Mouse (Mus musculus) kidney, embryonic 14.5 days (tissue): Measurements from ENCODE around the gene Zfp799. TPM values are rescaled to one million over a fixed set of nuclear protein-coding genes. Genes with fewer than 3 reads are reported as not detected.
A peak's percentile ranks its signal among the peaks of the same experiment; 100 is the strongest.

Source experiments
- ATAC-seq: fragments of 200-750 bp; cut with Nextera tagmentation; 2 replicates; pipeline ENCODE4 v1.8.0; 2017; ENCODE audit warnings: moderate number of reproducible peaks, mild to moderate bottlenecking, moderate TSS enrichment, moderate library complexity; ENCODE audit not compliant: low FRiP score, low TSS enrichment
- H3K27ac ChIP-seq: fragments of 300-500 bp; sonication (generic); 2 replicates; pipeline ENCODE4 v1.5.1; 2014; ENCODE audit warnings: low read depth, mild to moderate bottlenecking, low read length, moderate library complexity, mixed read lengths
- H3K27me3 ChIP-seq: fragments of 300-500 bp; sonication (generic); 2 replicates; pipeline ENCODE4 v1.6.1; 2014; ENCODE audit warnings: mild to moderate bottlenecking, low read length; ENCODE audit not compliant: control insufficient read depth, insufficient read depth
- H3K36me3 ChIP-seq: fragments of 300-500 bp; sonication (generic); 2 replicates; pipeline ENCODE4 v1.6.1; 2014; ENCODE audit warnings: low read length, mixed read lengths; ENCODE audit not compliant: control insufficient read depth, insufficient read depth
- H3K4me1 ChIP-seq: fragments of 300-500 bp; sonication (generic); 2 replicates; pipeline ENCODE4 v1.6.1; 2014; ENCODE audit warnings: low read length, mixed read lengths; ENCODE audit not compliant: control insufficient read depth, insufficient read depth
- H3K4me2 ChIP-seq: fragments of 300-500 bp; sonication (generic); replicated peaks from 2 replicates; pipeline ENCODE4 v1.6.1; 2014; ENCODE audit warnings: low read depth, mild to moderate bottlenecking, low read length
- H3K4me3 ChIP-seq: fragments of 300-500 bp; sonication (generic); 2 replicates; pipeline ENCODE4 v1.5.1; 2014; ENCODE audit warnings: mild to moderate bottlenecking, low read length
- H3K9ac ChIP-seq: fragments of 300-500 bp; sonication (generic); 2 replicates; pipeline ENCODE4 v1.6.1; 2014; ENCODE audit warnings: low read depth, mild to moderate bottlenecking, low read length, moderate library complexity
- H3K9me3 ChIP-seq: fragments of 300-500 bp; sonication (generic); 2 replicates; pipeline ENCODE4 v1.6.1; 2016; ENCODE audit warnings: low read length; ENCODE audit not compliant: control insufficient read depth
- WGBS: fragments of 180-500 bp; shearing (Covaris S2); extraction: QIAGEN DNeasy Blood & Tissue Kit; methylation state at CpG from one replicate; pipeline ENCODE4 v1.1.7; 2014; 5-methylcytosine and 5-hydroxymethylcytosine counted together
- polyA plus RNA-seq: library from polyadenylated mRNA; unstranded; fragments of >200 nt; fragmentation: Nextera tagmentation; extraction: Ambion mirVana; gene quantifications from 2 replicates; pipeline ENCODE4 v1.2.1, GENCODE M21; 2014

The Zfp799 gene
- polyA plus RNA-seq, 1 experiment from 2014 or later: 24.8 TPM

DNA sequence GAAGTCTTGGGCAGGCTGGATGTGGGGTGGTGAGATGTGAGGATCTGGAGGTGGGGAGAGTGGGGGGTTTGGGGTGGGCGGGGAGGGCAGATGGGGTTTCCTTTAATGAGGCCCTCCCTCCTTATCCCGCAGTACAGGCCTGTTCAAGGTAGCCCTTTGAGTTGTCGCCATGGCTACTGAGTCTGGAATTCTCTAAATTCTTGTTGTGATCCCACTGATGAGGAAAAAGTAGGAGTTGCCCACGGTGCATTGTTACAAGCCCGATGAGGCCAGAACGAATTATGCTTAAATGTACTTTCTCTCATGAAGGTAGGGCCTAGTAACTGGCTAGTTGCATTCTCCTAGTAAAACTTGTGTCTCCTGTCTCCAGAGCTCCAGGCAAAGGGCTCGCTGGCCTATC is 21.5 kb upstream of the Zfp799 start:
- no peak for ATAC-seq
- Histone ChIP-seq H3K9ac (no peak overlapping the region), H3K4me3 (no peak overlapping the region), H3K27ac (no peak overlapping the region), H3K9me3 (no peaks in the 10 kb centered on the region), H3K27me3 (no peaks in the 10 kb centered on the region), H3K36me3 (no peaks in the 10 kb centered on the region), H3K4me1 (no peaks in the 10 kb centered on the region), H3K4me2 (no peak overlapping the region)
- 63% methylated on average over 7 of the region's 7 CpGs for WGBS

DNA sequence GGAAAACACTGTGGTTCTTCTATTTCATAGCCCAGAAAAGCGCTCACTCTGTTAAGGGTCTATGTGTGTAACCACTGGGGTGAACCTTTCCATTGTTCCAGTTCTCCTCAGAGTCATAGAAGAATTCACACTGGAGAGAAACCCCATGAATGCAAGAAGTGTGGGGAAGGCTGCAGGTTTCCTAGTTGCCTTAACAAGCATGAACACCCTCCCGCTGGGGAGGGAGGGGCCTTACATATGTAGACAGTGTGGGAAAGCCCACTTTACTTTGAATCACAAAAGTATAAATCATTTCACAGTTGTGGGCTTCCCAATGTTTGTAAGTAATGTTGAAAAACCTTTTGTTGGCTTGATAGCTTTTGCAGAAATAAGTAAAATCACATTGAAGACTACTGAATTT is 11.3 kb upstream of the Zfp799 start:
- no peaks in the 10 kb centered on the region for H3K36me3 ChIP-seq
- H3K27me3 ChIP-seq: no peaks in the 10 kb centered on the region
- H3K9me3 ChIP-seq: peaks cover 6% of the 10 kb centered on the region; the same call in 1 of the 2 replicates
- no peak overlapping the region for H3K4me3 ChIP-seq
- WGBS: 83% methylated on average over 2 of the region's 2 CpGs
- H3K9ac ChIP-seq: no peak overlapping the region
- H3K4me2 ChIP-seq: no peak overlapping the region
- 0 out of 2 replicates have a peak, but pooled peaks cover 2% of the 10 kb centered on the region for H3K4me1 ChIP-seq
- no peak for ATAC-seq
- H3K27ac ChIP-seq: no peak overlapping the region

DNA sequence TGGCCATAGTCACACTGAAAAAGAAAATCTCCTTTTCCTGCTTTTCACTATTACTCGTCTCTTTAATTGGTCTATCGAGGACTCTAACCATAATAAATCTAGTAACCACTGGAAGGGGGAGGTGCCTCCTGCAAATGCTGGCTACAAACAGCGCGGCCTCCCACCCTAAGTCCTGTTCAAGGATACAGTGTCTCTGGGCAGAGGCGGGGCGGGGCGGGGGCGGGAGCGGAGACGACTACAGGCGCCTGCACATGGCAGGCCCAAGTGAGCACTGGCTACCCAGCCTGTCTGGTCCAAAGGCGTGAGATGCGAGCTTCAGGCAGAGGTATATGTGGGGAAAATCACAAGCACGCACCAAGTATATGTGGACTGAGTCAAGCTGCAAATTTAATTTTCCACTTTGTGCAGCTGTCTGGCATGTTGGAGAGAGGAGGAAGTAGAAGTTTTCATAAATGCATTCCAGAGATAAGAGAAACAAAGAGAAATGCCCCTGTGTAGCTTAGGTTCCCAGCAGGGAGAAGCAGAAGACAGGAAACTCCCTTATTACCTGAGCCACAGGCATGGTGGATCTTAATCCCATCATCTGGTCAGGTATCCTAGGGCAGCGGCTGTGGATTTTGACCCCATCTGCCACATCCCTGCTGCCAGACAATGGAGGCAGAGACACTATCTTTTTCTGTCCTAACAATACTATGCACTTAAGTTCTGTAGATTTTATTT is 9.2 kb upstream of the Zfp799 start:
- ATAC-seq: peak; percentile 80
- Histone ChIP-seq H3K4me2 (no peak overlapping the region; the same call in 1 of the 2 replicates), H3K9ac (no peak overlapping the region), H3K27ac (0 out of 2 replicates have a peak overlapping the region, but pooled peaks have one; percentile 17), H3K4me1 (0 out of 2 replicates have a peak, but pooled peaks cover 2% of the 10 kb centered on the region), H3K27me3 (no peaks in the 10 kb centered on the region), H3K9me3 (peaks cover 6% of the 10 kb centered on the region; the same call in 1 of the 2 replicates), H3K4me3 (no peak overlapping the region), H3K36me3 (no peaks in the 10 kb centered on the region)
- 32% methylated on average over 15 of the region's 15 CpGs for WGBS

- Histone ChIP-seq H3K4me2 (peak overlapping the region; percentile 79), H3K9me3 (no peaks in the 10 kb centered on the region), H3K4me1 (peaks cover 6% of the 10 kb centered on the region; the same call in 1 of the 2 replicates), H3K27me3 (no peaks in the 10 kb centered on the region), H3K4me3 (peak overlapping the region; percentile 81), H3K36me3 (peaks cover 10% of the 10 kb centered on the region; the same call in 1 of the 2 replicates), H3K27ac (no peak overlapping the region), H3K9ac (peak overlapping the region; percentile 95; the same call in 1 of the 2 replicates)
- 36% methylated on average over 3 of the region's 3 CpGs for WGBS
- ATAC-seq: no peak
These were observed 339 bp upstream of the Zfp799 start for GRCm38 (mm10) chr17:32830418-32830782.

GRCm38 (mm10) chr17:32816074-32816784 is 13.8 kb downstream of the Zfp799 start:
- H3K27ac ChIP-seq: no peak overlapping the region
- H3K4me2 ChIP-seq: no peak overlapping the region
- no peaks in the 10 kb centered on the region for H3K9me3 ChIP-seq
- ATAC-seq: no peak
- WGBS: 96% methylated on average over 1 of the region's 1 CpGs
- H3K9ac ChIP-seq: no peak overlapping the region
- no peaks in the 10 kb centered on the region for H3K27me3 ChIP-seq
- H3K36me3 ChIP-seq: peaks cover 37% of the 10 kb centered on the region
- H3K4me1 ChIP-seq: no peaks in the 10 kb centered on the region
- no peak overlapping the region for H3K4me3 ChIP-seq

GRCm38 (mm10) chr17:32814136-32814535 is 15.9 kb downstream of the Zfp799 start:
- H3K27ac ChIP-seq: 0 out of 2 replicates have a peak overlapping the region, but pooled peaks have one; percentile 6
- H3K27me3 ChIP-seq: no peaks in the 10 kb centered on the region
- H3K4me1 ChIP-seq: 0 out of 2 replicates have a peak, but pooled peaks cover under 1% of the 10 kb centered on the region
- peaks cover 17% of the 10 kb centered on the region for H3K36me3 ChIP-seq
- H3K9me3 ChIP-seq: no peaks in the 10 kb centered on the region
- H3K4me3 ChIP-seq: no peak overlapping the region
- no peak overlapping the region for H3K9ac ChIP-seq
- WGBS: 41% methylated on average over 7 of the region's 7 CpGs
- H3K4me2 ChIP-seq: no peak overlapping the region
- peak; percentile 56; the same call in 1 of the 2 replicates for ATAC-seq

- H3K27ac ChIP-seq: no peak overlapping the region
- no peak overlapping the region for H3K4me3 ChIP-seq
- H3K36me3 ChIP-seq: peaks cover 3% of the 10 kb centered on the region; the same call in 1 of the 2 replicates
- no peak overlapping the region for H3K9ac ChIP-seq
- no peak for ATAC-seq
- 0 out of 2 replicates have a peak, but pooled peaks cover 5% of the 10 kb centered on the region for H3K4me1 ChIP-seq
- H3K9me3 ChIP-seq: no peaks in the 10 kb centered on the region
- no peak overlapping the region for H3K4me2 ChIP-seq
- H3K27me3 ChIP-seq: no peaks in the 10 kb centered on the region
- 54% methylated on average over 1 of the region's 1 CpGs for WGBS
These were observed 19.4 kb downstream of the Zfp799 start for GRCm38 (mm10) chr17:32810648-32811047.

DNA sequence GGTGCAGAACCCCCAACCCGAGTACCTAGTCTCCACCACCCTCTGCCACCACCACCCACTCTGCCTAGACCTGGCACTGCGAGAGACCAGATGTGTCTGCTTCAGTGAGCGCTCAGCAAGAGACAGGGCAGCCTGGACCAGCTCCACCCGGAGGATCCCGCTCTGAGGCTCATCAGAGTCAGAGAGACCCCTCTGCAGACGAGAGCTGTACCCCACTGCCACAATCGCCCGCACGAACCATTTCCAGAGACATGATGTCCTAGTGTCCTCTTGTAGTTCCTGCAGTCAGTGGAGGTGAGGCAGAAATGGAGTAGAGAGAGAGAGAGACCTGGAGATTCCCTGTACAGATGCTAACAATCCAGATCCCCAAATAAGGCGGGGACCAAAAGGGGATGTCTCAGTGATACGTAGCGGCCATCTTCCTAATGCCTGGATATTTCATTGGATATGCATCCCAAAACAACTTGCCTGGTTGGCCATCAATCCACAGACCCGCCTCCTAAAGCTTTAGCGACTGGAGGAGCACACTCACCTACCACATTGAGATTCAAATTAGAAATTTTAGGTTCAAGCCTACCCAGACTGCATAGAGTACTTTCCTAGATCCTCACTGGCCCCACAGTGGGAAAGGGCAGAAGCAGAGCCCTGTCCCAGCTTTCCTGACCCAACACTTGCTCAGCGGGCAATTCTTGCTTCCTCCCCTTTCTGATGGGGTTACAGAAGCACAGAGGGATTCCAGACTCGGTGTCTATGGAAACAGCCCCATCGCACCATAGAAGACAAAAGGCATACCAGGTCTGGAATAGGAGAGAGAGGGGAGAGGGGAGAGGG is 20.3 kb downstream of the Zfp799 start, which contains the start of gene Zfp811:
Zfp811 (minus strand) TSS at position 388 of the 831 bp plus-strand sequence.
- H3K27ac ChIP-seq: no peak within 1 kb of the TSS
- H3K9me3 ChIP-seq: no peaks in the 10 kb centered on the region
- peak within 1 kb of the TSS; percentile 49 for H3K4me3 ChIP-seq
- H3K9ac ChIP-seq: peak within 1 kb of the TSS; percentile 53; the same call in 1 of the 2 replicates
- H3K27me3 ChIP-seq: no peaks in the 10 kb centered on the region
- peak; percentile 81 for ATAC-seq
- H3K36me3 ChIP-seq: no peaks in the 10 kb centered on the region; the same call in 1 of the 2 replicates
- H3K4me1 ChIP-seq: 0 out of 2 replicates have a peak, but pooled peaks cover 5% of the 10 kb centered on the region
- WGBS: under 1% methylated on average over 17 of the region's 17 CpGs
- peak within 1 kb of the TSS; percentile 55 for H3K4me2 ChIP-seq
